ENCODE assay signal across 8 mouse cellular contexts in genomic region chr10:43900883-43901570, GRCm38 (mm10). TPM values are rescaled to one million over a fixed set of nuclear protein-coding genes. Genes with fewer than 3 reads are reported as not detected.
DNase-seq lines count a peak whose midpoint lies in the region; ATAC-seq and TF ChIP-seq lines count a peak whose summit lies in the region.

No protein-coding gene starts in this region.

- DNase-seq in kidney, postnatal 0 days (ENCODE audit: low spot score) = peak; percentile 37
- DNase-seq in kidney, postnatal 4 days = no peak
- DNase-seq in R1 (ENCODE audit: low read depth, low spot score) = peak; percentile 68
- no peak for DNase-seq in liver, embryonic 13.5 days
- no peak for DNase-seq in stomach, postnatal 0 days (ENCODE audit: low spot score)
- no peak for DNase-seq in adrenal gland, postnatal 25 days
- DNase-seq in gastrocnemius, postnatal 10 days = no peak

- H3K27me3 ChIP-seq in kidney, postnatal 0 days (ENCODE audit: insufficient read depth, low read length) = no peaks in the 10 kb centered on the region
- H3K27me3 ChIP-seq in heart, embryonic 14.5 days (ENCODE audit: control insufficient read depth, insufficient read depth, low read length) = no peaks in the 10 kb centered on the region
- no peaks in the 10 kb centered on the region for H3K27me3 ChIP-seq in liver, embryonic 13.5 days
- H3K27me3 ChIP-seq in stomach, postnatal 0 days (ENCODE audit: control insufficient read depth, insufficient read depth, low read length) = no peaks in the 10 kb centered on the region

- TF ChIP-seq CTCF in kidney, postnatal 0 days (IDR thresholded peaks at IDR 0.05; ENCODE audit: low read depth) = no peak
- no peak for TF ChIP-seq CTCF in stomach, postnatal 0 days (IDR thresholded peaks at IDR 0.05; ENCODE audit: low read depth)

- H3K4me2 ChIP-seq in kidney, postnatal 0 days (ENCODE audit: low read length) = peak overlapping the region; percentile 70
- H3K4me2 ChIP-seq in heart, embryonic 14.5 days (ENCODE audit: low read length) = peak overlapping the region; percentile 84
- H3K4me2 ChIP-seq in liver, embryonic 13.5 days = peak overlapping the region; percentile 78
- H3K4me2 ChIP-seq in stomach, postnatal 0 days (replicated peaks; ENCODE audit: low read depth) = peak overlapping the region; percentile 85

- no peak for TF ChIP-seq EP300 in stomach, postnatal 0 days (optimal IDR thresholded peaks at IDR 0.05)

- H3K27ac ChIP-seq in kidney, postnatal 0 days = peak overlapping the region; percentile 87
- peak overlapping the region; percentile 89 for H3K27ac ChIP-seq in heart, embryonic 14.5 days (replicated peaks in 1 of 2; ENCODE audit: control insufficient read depth in 1 of 2, insufficient read depth in 1 of 2, low read depth in 2 of 2, low read length in 2 of 2)
- H3K27ac ChIP-seq in liver, embryonic 13.5 days = 0 out of 2 replicates have a peak overlapping the region, but pooled peaks have one; percentile 32
- peak overlapping the region; percentile 30; the same call in 1 of the 2 replicates for H3K27ac ChIP-seq in stomach, postnatal 0 days (replicated peaks)

- no peak; the same call in 1 of the 2 replicates for ATAC-seq in kidney, postnatal 0 days (replicated peaks; ENCODE audit: low FRiP score, low read depth)
- no peak; the same call in 1 of the 2 replicates for ATAC-seq in heart, embryonic 14.5 days (ENCODE audit: insufficient number of reproducible peaks, insufficient read depth, low FRiP score, low read depth)
- peak; percentile 63 for ATAC-seq in liver, embryonic 13.5 days (ENCODE audit: low read depth)
- no peak for ATAC-seq in stomach, postnatal 0 days (ENCODE audit: low FRiP score, low TSS enrichment)

- no peaks in the 10 kb centered on the region for H3K9me3 ChIP-seq in kidney, postnatal 0 days (replicated peaks; ENCODE audit: low read length)
- no peaks in the 10 kb centered on the region for H3K9me3 ChIP-seq in heart, embryonic 14.5 days (ENCODE audit: control insufficient read depth, low read length)
- no peaks in the 10 kb centered on the region for H3K9me3 ChIP-seq in liver, embryonic 13.5 days (replicated peaks)
- H3K9me3 ChIP-seq in stomach, postnatal 0 days (ENCODE audit: control insufficient read depth, low read length) = no peaks in the 10 kb centered on the region

- peak overlapping the region; percentile 76 for H3K9ac ChIP-seq in kidney, postnatal 0 days (ENCODE audit: low read depth, low read length)
- H3K9ac ChIP-seq in heart, embryonic 14.5 days (ENCODE audit: low read length) = peak overlapping the region; percentile 88
- H3K9ac ChIP-seq in liver, embryonic 13.5 days = peak overlapping the region; percentile 78
- H3K9ac ChIP-seq in stomach, postnatal 0 days (ENCODE audit: low read length) = peak overlapping the region; percentile 62

- H3K36me3 ChIP-seq in kidney, postnatal 0 days (ENCODE audit: insufficient read depth, low read length) = no peaks in the 10 kb centered on the region
- H3K36me3 ChIP-seq in heart, embryonic 14.5 days (ENCODE audit: control insufficient read depth, insufficient read depth, low read length) = peaks cover 8% of the 10 kb centered on the region; the same call in 1 of the 2 replicates
- H3K36me3 ChIP-seq in liver, embryonic 13.5 days = no peaks in the 10 kb centered on the region
- H3K36me3 ChIP-seq in stomach, postnatal 0 days (ENCODE audit: control insufficient read depth, insufficient read depth, low read length) = no peaks in the 10 kb centered on the region

- peak overlapping the region; percentile 81 for H3K4me3 ChIP-seq in kidney, postnatal 0 days (replicated peaks; ENCODE audit: low read depth, low read length)
- H3K4me3 ChIP-seq in heart, embryonic 14.5 days (ENCODE audit: control insufficient read depth in 1 of 2, insufficient read depth in 1 of 2, low read depth in 1 of 2, low read length in 2 of 2) = peak overlapping the region; percentile 81 to 85
- peak overlapping the region; percentile 87 for H3K4me3 ChIP-seq in liver, embryonic 13.5 days (replicated peaks)
- peak overlapping the region; percentile 61 for H3K4me3 ChIP-seq in stomach, postnatal 0 days (ENCODE audit: low read depth, low read length)

- H3K4me1 ChIP-seq in kidney, postnatal 0 days (replicated peaks; ENCODE audit: insufficient read depth, low read length) = no peaks in the 10 kb centered on the region
- peaks cover 0 to 8% of the 10 kb centered on the region in 2 experiments; a peak in 3 of 4 replicates for H3K4me1 ChIP-seq in heart, embryonic 14.5 days (ENCODE audit: control insufficient read depth in 2 of 2, insufficient read depth in 2 of 2, low read length in 2 of 2)
- H3K4me1 ChIP-seq in liver, embryonic 13.5 days (replicated peaks) = peaks cover 28% of the 10 kb centered on the region
- no peaks in the 10 kb centered on the region for H3K4me1 ChIP-seq in stomach, postnatal 0 days (replicated peaks; ENCODE audit: control insufficient read depth, insufficient read depth)

- WGBS in kidney, postnatal 0 days = 8% methylated on average over 30 of the region's 30 CpGs
- WGBS in heart, embryonic 14.5 days = 6% methylated on average over 27 of the region's 30 CpGs
- whole genome bisulfite sequencing in liver, embryonic 13.5 days (ENCODE audit: insufficient replicate concordance) = 4% methylated on average over 30 of the region's 30 CpGs
- WGBS in stomach, postnatal 0 days = 5% methylated on average over 30 of the region's 30 CpGs

RNA-seq across cellular contexts. Expression of gene Qrsl1, which starts 0.5 kb away (rescaled TPM):
- polyA plus RNA-seq in kidney, postnatal 0 days (2015; fragmentation: Nextera tagmentation; extraction: Ambion mirVana) = 27.4 and 30.0 TPM in 2 replicates
- 24.5 and 29.4 TPM in 2 replicates for polyA plus RNA-seq in heart, embryonic 14.5 days (2014; fragmentation: Nextera tagmentation; extraction: Ambion mirVana)
- polyA plus RNA-seq in liver, embryonic 13.5 days (2015; fragmentation: Nextera tagmentation; extraction: Ambion mirVana) = 9.7 and 12.0 TPM in 2 replicates
- 13.2 and 13.4 TPM in 2 replicates for polyA plus RNA-seq in stomach, postnatal 0 days (2015; fragmentation: Nextera tagmentation; extraction: Ambion mirVana)
- 10.7 and 11.4 TPM in 2 replicates for total RNA-seq in adrenal gland, postnatal 25 days (2021)
- total RNA-seq in gastrocnemius, postnatal 10 days (2021) = 10 to 100 TPM; 10.2 to 10.4 TPM

RNA-seq across cellular contexts. Expression of gene Rtn4ip1, which starts 0.6 kb away (rescaled TPM):
- 16.1 and 18.9 TPM in 2 replicates for polyA plus RNA-seq in kidney, postnatal 0 days (2015; fragmentation: Nextera tagmentation; extraction: Ambion mirVana)
- polyA plus RNA-seq in heart, embryonic 14.5 days (2014; fragmentation: Nextera tagmentation; extraction: Ambion mirVana) = 28.4 and 34.1 TPM in 2 replicates
- 13.5 and 16.3 TPM in 2 replicates for polyA plus RNA-seq in liver, embryonic 13.5 days (2015; fragmentation: Nextera tagmentation; extraction: Ambion mirVana)
- 7.4 and 7.6 TPM in 2 replicates for polyA plus RNA-seq in stomach, postnatal 0 days (2015; fragmentation: Nextera tagmentation; extraction: Ambion mirVana)
- total RNA-seq in adrenal gland, postnatal 25 days (2021) = 27.9 and 28.8 TPM in 2 replicates
- 10 to 100 TPM; 14.8 to 18.7 TPM for total RNA-seq in gastrocnemius, postnatal 10 days (2021)

Comparison
In these comparisons a context has a peak if more than half of its experiments do, and no peak if none do; other contexts are left out.
1. DNase-seq: peak in kidney, postnatal 0 days (single experiment) and R1 (single experiment); none in kidney, postnatal 4 days (0 of 2), liver, embryonic 13.5 days (single experiment), stomach, postnatal 0 days (single experiment), adrenal gland, postnatal 25 days (single experiment) and gastrocnemius, postnatal 10 days (single experiment).
2. H3K27ac ChIP-seq: peak in every context shown above with its lines; median percentile 89 in heart, embryonic 14.5 days; 87 in kidney, postnatal 0 days; 32 in liver, embryonic 13.5 days; 30 in stomach, postnatal 0 days.
3. Peak in every context shown above with its lines, with median percentiles within 50 percentile points of each other: H3K4me2 ChIP-seq, H3K4me3 ChIP-seq and H3K9ac ChIP-seq.